Mouse (Mus musculus): ENCODE data around the gene Sh2b2.

Sh2b2 gene

GRCm38 (mm10) chr5:136246452-136246838 lies at the start of gene Sh2b2:
Sh2b2 (minus strand) TSS chr5:136246556.
- DNase-seq (ENCODE audit: low spot score in 2 of 2), result no peak

GRCm38 (mm10) chr5:136292971-136293418 lies 46.6 kb upstream of the Sh2b2 start:
- DNase-seq (ENCODE audit: low spot score in 2 of 2), result no peak

GRCm38 (mm10) chr5:136292361-136292760 lies 46.0 kb upstream of the Sh2b2 start:
- DNase-seq (ENCODE audit: low spot score in 2 of 2), result no peak

GRCm38 (mm10) chr5:136291562-136291961 lies 45.2 kb upstream of the Sh2b2 start:
- no peak for DNase-seq (ENCODE audit: low spot score in 2 of 2)

GRCm38 (mm10) chr5:136289776-136290175 lies 43.4 kb upstream of the Sh2b2 start:
- DNase-seq (ENCODE audit: low spot score in 2 of 2), result no peak

- DNase-seq (ENCODE audit: low spot score in 2 of 2), result no peak
Observed at GRCm38 (mm10) chr5:136288351-136289081, 42.2 kb upstream of the Sh2b2 start.

- DNase-seq (ENCODE audit: low spot score in 2 of 2), result no peak
Observed at GRCm38 (mm10) chr5:136286566-136286965, 40.2 kb upstream of the Sh2b2 start.

GRCm38 (mm10) chr5:136285106-136285505 lies 38.8 kb upstream of the Sh2b2 start:
- DNase-seq (ENCODE audit: low spot score in 2 of 2), result no peak

- no peak for DNase-seq (ENCODE audit: low spot score in 2 of 2)
Observed at GRCm38 (mm10) chr5:136281351-136281750, 35.0 kb upstream of the Sh2b2 start.

- no peak for DNase-seq (ENCODE audit: low spot score in 2 of 2)
Observed at GRCm38 (mm10) chr5:136274739-136275138, 28.4 kb upstream of the Sh2b2 start.

GRCm38 (mm10) chr5:136269937-136270336 lies 23.6 kb upstream of the Sh2b2 start:
- no peak for DNase-seq (ENCODE audit: low spot score in 2 of 2)

GRCm38 (mm10) chr5:136266077-136266476 lies 19.7 kb upstream of the Sh2b2 start:
- no peak for DNase-seq (ENCODE audit: low spot score in 2 of 2)

GRCm38 (mm10) chr5:136263342-136263741 lies 17.0 kb upstream of the Sh2b2 start:
- peak in 1 of 2 experiments; percentile 33 for DNase-seq (ENCODE audit: low spot score in 2 of 2)

GRCm38 (mm10) chr5:136258919-136259318 lies 12.6 kb upstream of the Sh2b2 start:
- peak in 1 of 2 experiments; percentile 23 for DNase-seq (ENCODE audit: low spot score in 2 of 2)

GRCm38 (mm10) chr5:136252899-136253298 lies 6.5 kb upstream of the Sh2b2 start:
- DNase-seq (ENCODE audit: low spot score in 2 of 2), result peak; percentile 49 to 64

GRCm38 (mm10) chr5:136251004-136251403 lies 4.6 kb upstream of the Sh2b2 start:
- DNase-seq (ENCODE audit: low spot score in 2 of 2), result no peak

GRCm38 (mm10) chr5:136248441-136248840 lies 2.1 kb upstream of the Sh2b2 start:
- no peak for DNase-seq (ENCODE audit: low spot score in 2 of 2)

GRCm38 (mm10) chr5:136245541-136246451 lies 560 bp downstream of the Sh2b2 start:
- no peak for DNase-seq (ENCODE audit: low spot score in 2 of 2)

GRCm38 (mm10) chr5:136244762-136245540 lies 1.4 kb downstream of the Sh2b2 start:
- DNase-seq (ENCODE audit: low spot score in 2 of 2), result peak; percentile 80 to 82

GRCm38 (mm10) chr5:136243851-136244761 lies 2.2 kb downstream of the Sh2b2 start:
- no peak for DNase-seq (ENCODE audit: low spot score in 2 of 2)

GRCm38 (mm10) chr5:136241161-136241560 lies 5.2 kb downstream of the Sh2b2 start:
- DNase-seq (ENCODE audit: low spot score in 2 of 2), result no peak

All from right cerebral cortex, postnatal 36 days (tissue).